Mouse (Mus musculus) spleen, adult 2 months (tissue): ENCODE measurements around the gene Lrrc4c.

Experiments
- CTCF ChIP-seq: fragments of 200-500 bp; IDR thresholded peaks from 2 replicates; pipeline ENCODE4 v1.5.1; 2011; ENCODE audit warnings: mild to moderate bottlenecking, inconsistent platforms; ENCODE audit not compliant: insufficient read depth, insufficient read length, insufficient replicate concordance; ENCODE audit errors: extremely low read depth
- POLR2A ChIP-seq: fragments of 200-500 bp; IDR thresholded peaks from 2 replicates; pipeline ENCODE4 v1.6.1; 2011; ENCODE audit warnings: low read depth, low read length, inconsistent platforms

GRCm38 (mm10) chr2:97037024-97037814 is 719.2 kb downstream of the Lrrc4c start:
- TF ChIP-seq CTCF (no peak), POLR2A (no peak)
